Mouse (Mus musculus) embryonic facial prominence, embryonic 11.5 days (tissue): ENCODE results near the gene Fahd2a. TPM values are rescaled to one million over a fixed set of nuclear protein-coding genes. Genes with fewer than 3 reads are reported as not detected.
A peak's percentile ranks its signal among the peaks of the same experiment; 100 is the strongest.

ENCODE experiments used
- ATAC-seq: fragments of 200-750 bp; cut with Nextera tagmentation; replicated peaks from 2 replicates; pipeline ENCODE4 v1.8.0; 2017; ENCODE audit warnings: low read depth; ENCODE audit not compliant: insufficient number of reproducible peaks, low FRiP score, low TSS enrichment
- DNase-seq: peaks from one replicate; pipeline ENCODE4 v3.0.0-alpha.2; 2015; ENCODE audit warnings: low spot score
- H3K27ac ChIP-seq: fragments of 300-500 bp; sonication (generic); replicated peaks from 2 replicates; pipeline ENCODE4 v1.5.1; 2014; ENCODE audit warnings: mild to moderate bottlenecking, low read depth, low read length, control low read depth
- H3K27me3 ChIP-seq: fragments of 300-500 bp; sonication (generic); 2 replicates; pipeline ENCODE4 v1.6.1; 2014; ENCODE audit warnings: mild to moderate bottlenecking, low read length, moderate library complexity, mixed read lengths; ENCODE audit not compliant: control insufficient read depth, insufficient read depth
- H3K36me3 ChIP-seq: fragments of 300-500 bp; sonication (generic); replicated peaks from 2 replicates; pipeline ENCODE4 v1.6.1; 2014; ENCODE audit warnings: low read depth, mild to moderate bottlenecking, low read length, moderate library complexity, mixed read lengths; ENCODE audit not compliant: control insufficient read depth, insufficient read depth
- H3K4me1 ChIP-seq: fragments of 300-500 bp; sonication (generic); 2 replicates; pipeline ENCODE4 v1.6.1; 2014; ENCODE audit warnings: low read length, mixed read lengths; ENCODE audit not compliant: control insufficient read depth, insufficient read depth
- H3K4me2 ChIP-seq: fragments of 300-500 bp; sonication (generic); 2 replicates; pipeline ENCODE4 v1.6.1; 2014; ENCODE audit warnings: low read depth, mild to moderate bottlenecking, control low read depth, low read length, moderate library complexity
- H3K4me3 ChIP-seq: fragments of 300-500 bp; sonication (generic); 2 replicates; pipeline ENCODE4 v1.5.1; 2014; ENCODE audit warnings: low read depth, low read length, control low read depth
- H3K9ac ChIP-seq: fragments of 300-500 bp; sonication (generic); replicated peaks from 2 replicates; pipeline ENCODE4 v1.6.1; 2014; ENCODE audit warnings: mild to moderate bottlenecking, control low read depth, low read length
- H3K9me3 ChIP-seq: fragments of 300-500 bp; sonication (generic); replicated peaks from 2 replicates; pipeline ENCODE4 v1.6.1; 2016; ENCODE audit warnings: mild to moderate bottlenecking, low read length, inconsistent platforms, mixed read lengths; ENCODE audit not compliant: control insufficient read depth
- WGBS: fragments of 180-500 bp; shearing (Covaris S2); extraction: QIAGEN DNeasy Blood & Tissue Kit; methylation state at CpG from one replicate; pipeline ENCODE4 v1.1.7; 2014; 5-methylcytosine and 5-hydroxymethylcytosine counted together
- polyA plus RNA-seq: library from polyadenylated mRNA; unstranded; fragments of >200 nt; fragmentation: Nextera tagmentation; extraction: Ambion mirVana; gene quantifications from 2 replicates; pipeline ENCODE4 v1.2.1, GENCODE M21; 2014

Gene Fahd2a
- 24.0 and 24.8 TPM in 2 replicates for polyA plus RNA-seq

GRCm38 (mm10) chr2:127444055-127444789 is at the start of gene Fahd2a:
Gene Fahd2a, minus strand, starts transcription at chr2:127444565.
- DNase-seq (peak; percentile 93), ATAC-seq (peak; percentile 78; the same call in 1 of the 2 replicates)
- peak within 1 kb of the TSS; percentile 69 for H3K4me3 ChIP-seq
- H3K9ac ChIP-seq: peak within 1 kb of the TSS; percentile 80
- H3K4me1 ChIP-seq: no peaks in the 10 kb centered on the region
- H3K9me3 ChIP-seq: no peaks in the 10 kb centered on the region
- WGBS: 4% methylated on average over 37 of the region's 37 CpGs
- H3K4me2 ChIP-seq: peak within 1 kb of the TSS; percentile 56
- no peaks in the 10 kb centered on the region for H3K36me3 ChIP-seq
- no peak within 1 kb of the TSS for H3K27ac ChIP-seq
- H3K27me3 ChIP-seq: no peaks in the 10 kb centered on the region

GRCm38 (mm10) chr2:127484476-127485170 is 40.3 kb upstream of the Fahd2a start:
- Histone ChIP-seq H3K9me3 (no peaks in the 10 kb centered on the region), H3K27ac (no peak overlapping the region), H3K27me3 (peaks cover 43% of the 10 kb centered on the region), H3K36me3 (no peaks in the 10 kb centered on the region), H3K4me1 (no peaks in the 10 kb centered on the region; the same call in 1 of the 2 replicates), H3K4me3 (peak overlapping the region; percentile 14; the same call in 1 of the 2 replicates), H3K9ac (no peak overlapping the region), H3K4me2 (peak overlapping the region; percentile 42)
- WGBS: 5% methylated on average over 19 of the region's 19 CpGs
- DNase-seq: peak; percentile 84
- ATAC-seq: peak; percentile 61; the same call in 1 of the 2 replicates

GRCm38 (mm10) chr2:127483001-127483400 is 38.6 kb upstream of the Fahd2a start:
- Histone ChIP-seq H3K36me3 (no peaks in the 10 kb centered on the region), H3K9ac (no peak overlapping the region), H3K9me3 (no peaks in the 10 kb centered on the region), H3K27ac (no peak overlapping the region), H3K27me3 (peaks cover 44% of the 10 kb centered on the region), H3K4me2 (peak overlapping the region; percentile 95), H3K4me3 (peak overlapping the region; percentile 54), H3K4me1 (no peaks in the 10 kb centered on the region; the same call in 1 of the 2 replicates)
- ATAC-seq (no peak), DNase-seq (no peak)
- under 1% methylated on average over 18 of the region's 21 CpGs for WGBS

- peak overlapping the region; percentile 51 for H3K9ac ChIP-seq
- under 1% methylated on average over 21 of the region's 21 CpGs for WGBS
Observed at GRCm38 (mm10) chr2:127482533-127482911, 38.2 kb upstream of the Fahd2a start.

GRCm38 (mm10) chr2:127481841-127482532 is 37.6 kb upstream of the Fahd2a start:
- Histone ChIP-seq H3K27me3 (peaks cover 44% of the 10 kb centered on the region), H3K27ac (no peak overlapping the region), H3K36me3 (no peaks in the 10 kb centered on the region), H3K4me2 (peak overlapping the region; percentile 95), H3K4me3 (peak overlapping the region; percentile 54), H3K9me3 (no peaks in the 10 kb centered on the region), H3K4me1 (no peaks in the 10 kb centered on the region; the same call in 1 of the 2 replicates), H3K9ac (peak overlapping the region; percentile 51)
- WGBS: under 1% methylated on average over 58 of the region's 59 CpGs
- ATAC-seq (0 out of 2 replicates have a peak, but pooled peaks have one; percentile 39), DNase-seq (no peak)

More at GRCm38 (mm10) chr2:127482533-127482911, 38.2 kb upstream of the Fahd2a start:
- Histone ChIP-seq H3K4me3 (peak overlapping the region; percentile 54), H3K4me1 (no peaks in the 10 kb centered on the region; the same call in 1 of the 2 replicates), H3K4me2 (peak overlapping the region; percentile 95), H3K27ac (no peak overlapping the region), H3K36me3 (no peaks in the 10 kb centered on the region), H3K27me3 (peaks cover 44% of the 10 kb centered on the region), H3K9me3 (no peaks in the 10 kb centered on the region)
- ATAC-seq: peak; percentile 80
- peak; percentile 73 for DNase-seq

- Histone ChIP-seq H3K9ac (no peak overlapping the region), H3K27me3 (peaks cover 44% of the 10 kb centered on the region), H3K4me2 (no peak overlapping the region), H3K27ac (no peak overlapping the region), H3K4me3 (no peak overlapping the region), H3K9me3 (no peaks in the 10 kb centered on the region), H3K4me1 (no peaks in the 10 kb centered on the region; the same call in 1 of the 2 replicates), H3K36me3 (no peaks in the 10 kb centered on the region)
- ATAC-seq (no peak), DNase-seq (no peak)
- 70% methylated on average over 10 of the region's 10 CpGs for whole genome bisulfite sequencing
Observed at GRCm38 (mm10) chr2:127479763-127480162, 35.4 kb upstream of the Fahd2a start.

- WGBS: 78% methylated on average over 4 of the region's 4 CpGs
- Histone ChIP-seq H3K9ac (no peak overlapping the region), H3K27me3 (peaks cover 40% of the 10 kb centered on the region)
Observed at GRCm38 (mm10) chr2:127479210-127479609, 34.8 kb upstream of the Fahd2a start.

More at GRCm38 (mm10) chr2:127479210-127479609, 34.8 kb upstream of the Fahd2a start:
- ATAC-seq (no peak), DNase-seq (no peak)
- H3K4me3 ChIP-seq: no peak overlapping the region
- no peak overlapping the region for H3K4me2 ChIP-seq
- no peaks in the 10 kb centered on the region for H3K9me3 ChIP-seq
- no peaks in the 10 kb centered on the region for H3K36me3 ChIP-seq
- H3K27ac ChIP-seq: no peak overlapping the region
- no peaks in the 10 kb centered on the region; the same call in 1 of the 2 replicates for H3K4me1 ChIP-seq
